Mouse (Mus musculus): ENCODE measurements around the gene Paxx.

The Paxx gene

GRCm38 (mm10) chr2:25460551-25461309 lies at the start of gene Paxx:
Gene Paxx, minus strand, starts transcription at chr2:25461094.
- DNase-seq (ENCODE audit: inconsistent age in 2 of 2, low spot score in 1 of 2) = peak; percentile 96 to 98

- DNase-seq (ENCODE audit: inconsistent age in 2 of 2, low spot score in 1 of 2) = peak in 1 of 2 experiments; percentile 52
Measured at GRCm38 (mm10) chr2:25509912-25510311, 49.0 kb upstream of the Paxx start.

DNA sequence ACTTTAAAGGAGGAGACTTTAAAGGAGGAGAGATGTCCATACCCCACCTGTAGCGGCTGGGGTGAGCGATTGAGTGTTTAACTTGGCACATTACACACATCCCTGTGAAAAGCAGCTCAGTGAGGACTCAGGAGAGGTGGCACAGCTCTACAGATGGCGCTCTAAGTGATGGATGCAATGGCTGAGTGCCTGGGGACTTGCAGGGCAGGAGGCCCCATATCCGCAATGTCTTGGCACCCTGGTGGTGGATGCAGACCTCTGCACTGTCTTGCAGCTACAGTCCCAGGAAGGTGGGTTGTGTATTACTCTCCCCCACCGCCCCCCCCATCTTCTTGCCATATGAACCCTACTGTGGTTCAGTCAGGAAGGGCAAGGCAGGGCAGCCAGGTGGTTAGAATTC lies 46.1 kb upstream of the Paxx start:
- no peak for DNase-seq (ENCODE audit: inconsistent age in 2 of 2, low spot score in 1 of 2)

DNA sequence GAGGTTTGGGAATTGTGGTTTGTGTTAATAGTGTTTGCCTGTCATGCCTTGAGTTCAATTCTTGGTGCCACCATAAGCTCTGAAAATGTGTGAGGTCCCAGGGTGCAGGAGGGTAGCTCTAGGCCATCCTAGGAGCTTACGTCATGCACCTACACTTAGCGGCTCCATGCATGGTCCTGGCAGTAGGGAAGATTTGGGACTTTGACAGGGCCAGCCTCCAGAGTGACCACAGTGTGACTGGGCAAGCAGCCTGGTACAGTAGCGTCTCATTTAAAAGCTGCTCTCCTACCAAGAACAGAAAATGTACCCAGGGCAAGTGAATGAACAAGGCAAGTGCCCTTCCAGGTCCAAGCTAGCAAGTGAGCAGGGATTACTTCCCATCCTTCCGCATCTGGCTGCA lies 45.0 kb upstream of the Paxx start:
- DNase-seq (ENCODE audit: inconsistent age in 2 of 2, low spot score in 1 of 2) = no peak

DNA sequence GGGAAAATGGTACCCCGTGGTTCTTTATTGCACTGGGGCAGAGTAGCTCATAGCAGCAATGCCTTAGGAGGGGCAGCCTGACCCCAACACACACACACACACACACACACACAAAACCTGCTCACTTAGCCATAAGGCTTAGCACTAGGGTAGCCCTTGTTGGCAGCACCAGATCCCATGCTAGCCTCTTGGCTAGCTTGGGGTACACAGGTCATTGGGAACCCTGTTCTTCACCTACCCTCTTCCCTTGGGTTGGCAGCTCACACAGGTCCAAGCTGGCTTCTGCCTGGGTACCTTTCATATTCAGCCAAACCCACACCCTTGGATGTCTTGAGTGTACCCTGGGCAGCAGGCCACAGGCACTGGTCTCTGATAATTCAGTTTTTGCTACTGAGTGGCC lies 44.1 kb upstream of the Paxx start:
- no peak for DNase-seq (ENCODE audit: inconsistent age in 2 of 2, low spot score in 1 of 2)

DNA sequence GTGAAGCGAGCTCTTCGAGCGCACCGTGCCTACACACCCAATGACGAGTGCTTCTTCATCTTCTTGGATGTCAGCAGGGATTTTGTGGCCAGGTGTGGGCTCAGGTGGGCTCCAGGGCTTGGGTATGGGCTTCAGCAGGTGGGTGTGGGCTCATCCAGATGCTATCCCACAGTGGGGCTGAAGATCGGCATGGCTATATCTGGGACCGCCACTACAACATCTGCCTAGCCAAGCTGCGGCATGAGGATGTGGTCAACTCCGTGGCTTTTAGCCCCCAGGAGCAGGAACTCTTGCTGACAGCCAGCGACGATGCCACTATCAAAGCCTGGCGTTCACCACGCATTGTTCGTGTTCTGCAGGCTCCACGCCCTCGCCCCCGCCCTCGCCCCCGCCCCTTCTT lies 43.6 kb upstream of the Paxx start:
- DNase-seq (ENCODE audit: inconsistent age in 2 of 2, low spot score in 1 of 2) = no peak

- DNase-seq (ENCODE audit: inconsistent age in 2 of 2, low spot score in 1 of 2) = no peak
Measured at GRCm38 (mm10) chr2:25502726-25503125, 41.8 kb upstream of the Paxx start.

- DNase-seq (ENCODE audit: inconsistent age in 2 of 2, low spot score in 1 of 2) = peak in 1 of 2 experiments; percentile 60
Measured at GRCm38 (mm10) chr2:25501593-25502486, 40.9 kb upstream of the Paxx start, which contains the start of gene C8g. Gene C8g, minus strand, starts transcription at chr2:25501719.

DNA sequence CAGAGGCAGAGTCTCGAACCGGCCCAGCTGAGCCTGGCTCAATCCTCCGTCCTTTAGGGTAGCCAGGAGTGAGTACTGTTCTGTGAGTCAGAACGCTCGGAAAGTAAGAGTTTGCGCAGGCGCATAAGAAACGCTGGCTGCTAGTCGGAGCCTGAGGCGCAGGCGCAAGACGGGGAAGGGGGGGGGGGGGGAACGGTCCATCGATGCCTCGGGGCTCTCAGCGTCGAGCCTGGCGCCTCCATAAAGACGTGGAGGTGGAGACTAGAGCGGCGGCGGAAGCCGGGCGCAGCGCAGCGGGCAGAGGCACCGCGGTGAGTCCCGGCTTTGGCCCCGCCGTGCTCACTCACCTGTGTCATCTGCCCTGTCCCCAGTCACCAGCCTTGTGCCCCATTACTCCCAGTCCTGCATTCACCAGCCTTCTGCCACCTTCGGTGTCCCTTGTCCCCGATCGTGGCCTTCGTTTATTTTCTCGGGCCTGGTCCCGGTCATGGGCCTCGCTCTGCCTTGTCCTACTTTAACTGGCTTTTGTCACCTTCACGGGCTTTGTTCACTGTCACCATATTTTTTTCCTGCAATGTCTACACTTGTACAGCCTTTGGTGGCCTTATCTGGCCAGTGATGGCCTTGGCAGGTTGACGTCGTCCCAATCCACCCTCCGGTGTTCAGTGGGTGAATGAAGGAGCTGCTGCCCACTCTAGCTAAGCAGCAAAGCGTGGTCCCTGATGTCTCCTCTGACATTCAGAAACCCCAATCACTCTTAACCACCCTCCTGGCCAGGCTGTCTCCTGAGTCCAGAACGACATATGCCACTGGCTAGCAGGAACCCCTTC lies 39.9 kb upstream of the Paxx start, which contains the start of gene Fbxw5:
Gene Fbxw5, plus strand, starts transcription at position 175 of the 830 bp plus-strand sequence.
- DNase-seq (ENCODE audit: inconsistent age in 2 of 2, low spot score in 1 of 2) = peak; percentile 87 to 93

GRCm38 (mm10) chr2:25500071-25500575 lies 39.2 kb upstream of the Paxx start:
- peak; percentile 35 to 53 for DNase-seq (ENCODE audit: inconsistent age in 2 of 2, low spot score in 1 of 2)

DNA sequence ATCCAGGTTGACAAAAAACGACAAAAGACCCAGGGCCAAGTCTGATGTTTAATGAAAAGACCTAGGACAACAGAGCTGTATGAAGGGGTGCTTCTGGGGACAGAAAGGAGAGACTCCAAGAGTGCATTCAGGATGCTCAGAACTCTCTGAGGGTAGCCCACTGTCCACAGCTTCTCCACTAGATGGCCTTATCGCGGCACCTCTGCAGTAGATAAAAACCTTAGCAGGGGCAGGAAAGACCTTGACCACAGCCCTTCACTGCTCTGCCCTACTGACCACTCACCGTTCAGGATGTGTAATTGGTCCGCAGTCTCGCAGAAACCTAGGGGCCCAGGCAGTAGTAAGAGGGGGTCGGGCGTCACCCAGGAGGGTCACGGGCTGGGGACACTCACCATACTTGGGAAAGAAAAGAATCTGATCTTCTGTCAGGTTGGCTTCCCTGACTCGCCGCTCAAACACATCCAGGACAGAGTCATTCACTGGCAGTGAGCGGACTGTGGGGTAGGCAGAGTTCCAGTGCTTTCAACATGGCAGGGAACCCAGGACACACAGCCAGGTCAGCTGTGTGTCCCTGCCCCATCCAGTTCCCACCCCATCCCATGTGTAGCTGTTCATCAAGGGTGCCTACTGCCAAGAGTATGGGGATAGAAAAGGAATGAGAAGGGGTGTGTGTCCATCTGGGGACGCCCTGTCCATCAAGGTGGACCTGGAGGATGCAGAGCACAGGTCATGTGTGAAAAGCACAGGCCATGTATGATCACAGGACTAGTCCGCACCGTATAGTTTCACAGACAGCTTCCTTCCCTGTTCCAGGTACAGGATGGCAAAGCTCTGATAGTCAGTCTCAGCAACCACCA lies 38.0 kb upstream of the Paxx start:
- DNase-seq (ENCODE audit: inconsistent age in 2 of 2, low spot score in 1 of 2) = peak in 1 of 2 experiments; percentile 55

DNA sequence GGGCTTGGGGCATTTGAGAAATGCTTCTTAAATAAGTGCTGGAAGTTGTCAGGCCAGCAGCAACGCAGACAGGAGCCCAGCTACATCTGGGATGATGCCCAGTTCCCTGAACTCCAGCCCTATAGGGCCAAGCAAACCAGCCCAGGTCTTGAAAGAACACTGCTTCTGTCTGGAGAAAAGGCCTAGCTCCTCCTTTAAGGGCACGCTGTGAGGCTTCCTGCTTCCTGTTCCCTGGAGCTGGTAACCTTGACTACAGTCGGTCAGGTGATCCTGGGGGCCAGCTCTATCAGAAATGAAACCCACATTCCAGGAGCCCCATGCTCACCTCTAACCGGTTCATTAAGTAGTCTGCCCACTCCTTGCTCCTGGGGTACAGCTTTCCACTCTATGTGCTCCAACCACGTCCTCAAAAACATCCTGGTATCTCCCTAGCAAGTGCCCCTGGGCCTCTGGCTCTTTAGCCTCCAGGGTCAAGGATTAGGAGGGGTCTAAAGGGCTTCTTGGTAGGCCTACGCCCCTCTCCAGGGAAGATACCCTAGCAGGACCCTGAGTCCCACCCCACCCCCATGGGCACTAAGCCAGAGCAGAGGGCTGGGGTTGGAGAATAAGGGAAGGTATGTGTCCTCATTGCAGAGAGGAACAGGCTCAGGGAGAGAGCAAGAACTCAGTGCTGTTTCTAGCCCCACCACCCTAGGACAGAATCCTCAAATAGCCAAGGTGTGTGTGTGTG lies 37.1 kb upstream of the Paxx start:
- no peak for DNase-seq (ENCODE audit: inconsistent age in 2 of 2, low spot score in 1 of 2)

DNA sequence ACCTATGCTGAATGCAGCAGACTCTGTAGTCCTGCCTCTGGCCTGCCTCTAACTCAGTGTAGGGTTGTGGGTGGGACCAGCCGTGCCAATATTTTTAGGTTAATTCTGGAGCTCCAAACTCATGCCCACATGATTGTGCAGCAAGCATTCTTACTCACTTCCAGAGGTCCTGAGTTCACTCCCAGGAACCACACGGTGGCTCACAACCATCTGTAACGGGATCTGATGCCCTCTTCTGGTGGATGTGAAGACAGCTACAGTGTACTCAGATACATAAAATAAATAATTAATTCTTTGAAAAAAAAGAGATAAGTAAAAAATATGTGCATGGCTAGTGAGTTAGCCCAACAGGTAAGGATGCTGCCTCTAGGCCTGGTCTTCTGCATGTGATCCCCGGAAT lies 35.6 kb upstream of the Paxx start:
- peak in 1 of 2 experiments; percentile 72 for DNase-seq (ENCODE audit: inconsistent age in 2 of 2, low spot score in 1 of 2)

GRCm38 (mm10) chr2:25493476-25493961 lies 32.6 kb upstream of the Paxx start, which contains the start of gene Lcn12:
Gene Lcn12, minus strand, starts transcription at chr2:25493911.
- DNase-seq (ENCODE audit: inconsistent age in 2 of 2, low spot score in 1 of 2) = peak in 1 of 2 experiments; percentile 17

GRCm38 (mm10) chr2:25492988-25493387 lies 32.1 kb upstream of the Paxx start:
- DNase-seq (ENCODE audit: inconsistent age in 2 of 2, low spot score in 1 of 2) = peak; percentile 30 to 63

DNA sequence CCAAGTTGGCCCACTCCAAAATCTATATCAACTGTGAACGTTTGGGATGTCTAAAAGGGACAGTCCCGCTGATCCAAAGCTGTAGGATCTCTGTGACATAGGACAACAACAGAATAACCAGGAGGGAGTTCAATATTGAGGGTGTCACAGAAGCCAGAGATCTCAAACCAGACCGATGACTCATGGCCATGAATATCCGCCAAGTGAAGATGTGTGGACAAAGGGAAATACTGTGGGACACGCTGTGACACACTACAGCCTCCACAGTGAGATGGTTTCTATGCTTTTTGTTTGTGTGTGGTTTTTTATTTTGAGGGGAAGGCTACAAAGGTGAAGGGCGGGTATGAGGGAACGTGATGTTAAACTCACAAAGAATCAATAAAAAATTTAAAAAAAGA lies 27.8 kb upstream of the Paxx start:
- DNase-seq (ENCODE audit: inconsistent age in 2 of 2, low spot score in 1 of 2) = peak; percentile 77 to 83

DNA sequence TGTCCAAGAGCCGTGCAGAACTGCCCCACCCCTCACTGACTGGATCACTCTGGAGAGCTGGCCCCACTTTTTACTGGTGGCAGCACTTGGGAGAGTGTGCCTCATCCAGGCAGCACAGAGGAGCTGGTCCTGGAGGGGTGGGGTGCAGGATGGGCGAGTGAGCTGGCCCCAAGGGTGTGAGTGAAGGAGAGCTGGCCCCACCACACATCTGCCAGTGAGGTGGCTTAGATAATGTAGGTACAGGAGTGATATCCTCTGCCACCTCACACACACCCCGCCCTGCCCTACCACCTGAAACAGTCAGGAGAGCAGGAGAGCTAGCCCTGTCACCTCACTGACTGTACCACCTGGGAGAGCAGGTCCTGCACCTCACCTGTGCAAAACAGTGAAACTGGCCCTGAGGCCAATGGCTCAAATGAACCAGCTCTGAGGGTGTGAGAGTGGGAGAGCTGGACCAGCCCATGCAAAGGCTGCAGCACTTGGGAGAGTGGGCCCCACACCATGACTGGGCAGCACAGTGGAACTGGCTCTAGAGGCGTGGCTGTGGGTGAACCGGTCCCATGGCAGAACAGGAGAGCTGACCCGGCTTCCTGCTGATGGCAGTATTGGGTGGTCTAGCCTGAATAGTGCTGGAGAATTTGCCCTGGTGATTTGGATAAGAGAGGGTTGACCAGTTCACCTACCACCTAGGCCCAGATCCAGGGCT lies 27.2 kb upstream of the Paxx start:
- no peak for DNase-seq (ENCODE audit: inconsistent age in 2 of 2, low spot score in 1 of 2)

- DNase-seq (ENCODE audit: inconsistent age in 2 of 2, low spot score in 1 of 2) = no peak
Measured at GRCm38 (mm10) chr2:25484901-25485647, 24.2 kb upstream of the Paxx start.

Data from adrenal gland, adult (tissue).